Mouse (Mus musculus): ENCODE measurements around the gene Msh6. TPM values are rescaled to one million over a fixed set of nuclear protein-coding genes. Genes with fewer than 3 reads are reported as not detected.
"Not testable (repeated sequence)": the region's sequence is repeated elsewhere in the genome, so short reads cannot be mapped to it uniquely, and the experiment has no call there.

Gene Msh6
- total RNA-seq, 2 experiments from 2014 or later, result 18.9 to 23.8 TPM

GRCm38 (mm10) chr17:87979696-87980095 is 4.8 kb downstream of the Msh6 start:
- not testable (repeated sequence) for DNase-seq

DNA sequence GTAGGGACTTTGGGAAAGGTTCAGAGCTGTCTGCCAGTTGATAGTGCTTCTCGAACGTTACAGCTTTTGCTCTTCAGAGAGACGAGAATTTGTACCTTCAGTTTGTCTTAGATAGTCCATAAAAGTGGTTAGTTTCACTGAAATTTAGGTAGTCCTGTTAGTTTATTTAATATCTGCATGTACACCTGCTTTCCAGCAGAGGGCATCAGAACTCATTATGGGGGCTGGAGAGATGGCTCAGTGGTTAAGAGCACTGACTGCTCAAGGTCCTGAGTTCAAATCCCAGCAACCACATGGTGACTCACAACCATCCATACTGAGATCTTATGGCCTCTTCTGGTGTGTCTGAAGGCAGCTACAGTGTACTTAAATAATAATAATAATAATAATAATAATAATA is 7.2 kb downstream of the Msh6 start:
- no peak for DNase-seq

- no peak for DNase-seq
Measured at GRCm38 (mm10) chr17:87983313-87983712, 8.5 kb downstream of the Msh6 start.

DNA sequence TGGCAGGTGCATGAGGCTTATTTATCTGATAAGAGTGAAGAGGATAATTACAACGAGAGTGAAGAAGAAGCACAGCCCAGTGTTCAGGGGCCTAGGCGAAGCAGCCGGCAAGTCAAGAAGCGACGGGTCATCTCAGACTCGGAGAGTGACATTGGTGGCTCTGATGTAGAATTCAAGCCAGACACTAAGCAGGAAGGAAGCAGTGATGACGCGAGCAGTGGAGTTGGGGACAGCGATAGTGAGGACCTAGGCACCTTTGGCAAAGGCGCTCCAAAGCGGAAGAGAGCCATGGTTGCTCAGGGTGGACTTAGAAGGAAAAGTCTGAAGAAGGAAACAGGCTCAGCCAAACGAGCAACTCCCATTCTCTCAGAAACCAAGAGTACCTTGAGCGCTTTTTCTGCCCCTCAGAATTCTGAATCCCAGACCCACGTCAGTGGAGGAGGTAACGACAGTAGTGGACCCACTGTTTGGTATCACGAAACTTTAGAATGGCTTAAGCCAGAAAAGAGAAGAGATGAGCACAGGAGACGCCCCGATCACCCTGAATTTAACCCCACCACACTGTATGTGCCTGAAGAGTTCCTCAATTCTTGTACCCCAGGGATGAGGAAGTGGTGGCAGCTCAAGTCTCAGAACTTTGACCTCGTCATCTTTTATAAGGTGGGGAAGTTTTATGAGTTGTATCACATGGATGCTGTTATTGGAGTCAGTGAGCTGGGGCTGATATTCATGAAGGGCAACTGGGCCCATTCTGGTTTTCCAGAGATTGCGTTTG is 9.8 kb downstream of the Msh6 start:
- no peak for DNase-seq

DNA sequence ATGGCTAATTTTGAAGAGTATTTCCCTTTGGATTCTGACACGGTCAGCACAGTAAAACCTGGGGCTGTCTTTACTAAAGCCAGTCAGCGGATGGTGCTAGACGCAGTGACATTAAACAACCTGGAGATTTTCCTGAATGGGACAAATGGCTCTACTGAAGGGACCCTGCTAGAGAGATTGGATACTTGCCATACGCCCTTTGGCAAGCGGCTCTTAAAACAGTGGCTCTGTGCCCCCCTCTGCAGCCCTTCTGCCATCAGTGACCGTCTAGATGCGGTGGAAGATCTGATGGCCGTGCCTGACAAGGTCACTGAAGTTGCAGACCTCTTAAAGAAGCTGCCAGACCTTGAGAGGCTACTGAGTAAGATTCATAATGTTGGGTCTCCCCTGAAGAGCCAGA is 11.1 kb downstream of the Msh6 start:
- no peak for DNase-seq

DNA sequence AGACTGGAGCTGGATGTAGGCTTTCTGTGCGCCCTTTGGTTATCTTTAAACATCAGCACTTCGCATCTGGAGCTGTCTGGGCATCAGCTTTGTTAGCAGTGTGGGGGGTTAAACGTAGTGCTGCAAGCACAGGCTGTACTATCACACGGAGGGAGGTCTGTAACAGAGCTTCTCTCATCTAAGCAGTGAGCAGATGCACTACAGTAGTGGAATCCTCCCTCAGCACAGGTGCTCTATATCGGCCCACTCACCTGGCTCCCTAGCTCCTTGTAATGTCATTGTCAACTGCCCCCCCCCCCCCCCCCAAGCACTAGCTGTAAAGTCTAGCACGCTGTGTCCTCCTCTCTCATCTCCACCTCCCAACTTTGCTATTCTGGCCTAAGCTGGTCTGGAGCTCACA is 12.6 kb downstream of the Msh6 start:
- DNase-seq, result no peak

- DNase-seq, result no peak
Measured at GRCm38 (mm10) chr17:87992154-87992553, 17.3 kb downstream of the Msh6 start.

DNA sequence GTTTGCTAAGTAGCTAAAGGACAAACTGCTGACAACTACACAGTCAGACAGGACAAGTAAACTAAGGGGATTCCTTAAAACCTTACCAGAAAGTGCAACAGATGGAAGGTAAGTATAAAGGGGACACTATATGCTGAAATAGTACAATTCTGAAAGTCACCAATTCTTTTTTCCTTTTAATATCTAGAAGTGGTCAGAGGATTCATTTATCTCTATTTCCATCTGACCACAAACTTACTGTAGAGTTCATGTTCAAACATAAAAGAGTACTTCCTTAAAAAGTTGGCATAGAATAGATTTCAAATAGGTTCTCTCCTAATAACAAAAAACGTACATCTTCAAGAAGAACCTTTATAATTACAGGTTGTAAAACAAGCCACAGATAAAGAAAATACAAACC is 18.5 kb downstream of the Msh6 start:
- no peak for DNase-seq

GRCm38 (mm10) chr17:87997808-87998207 is 22.9 kb downstream of the Msh6 start:
- DNase-seq, result no peak

DNA sequence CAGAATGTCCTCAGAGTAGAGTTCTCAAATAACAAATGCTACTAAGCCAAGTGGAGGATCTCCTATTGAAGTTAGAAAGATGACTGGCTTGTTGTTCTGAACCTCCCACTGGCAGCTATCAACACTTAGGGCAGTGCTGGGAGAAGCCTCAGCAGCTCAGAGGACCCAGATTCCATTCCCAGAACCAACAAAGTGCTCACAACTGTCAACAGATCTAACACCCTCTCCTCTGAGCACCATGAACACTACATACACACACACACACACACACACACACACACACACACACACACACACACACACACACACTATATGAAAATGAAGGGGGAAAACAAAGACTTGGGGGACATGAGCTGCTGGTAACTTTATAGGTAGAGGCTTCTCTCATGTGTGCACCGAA is 30.0 kb downstream of the Msh6 start:
- no peak for DNase-seq

DNA sequence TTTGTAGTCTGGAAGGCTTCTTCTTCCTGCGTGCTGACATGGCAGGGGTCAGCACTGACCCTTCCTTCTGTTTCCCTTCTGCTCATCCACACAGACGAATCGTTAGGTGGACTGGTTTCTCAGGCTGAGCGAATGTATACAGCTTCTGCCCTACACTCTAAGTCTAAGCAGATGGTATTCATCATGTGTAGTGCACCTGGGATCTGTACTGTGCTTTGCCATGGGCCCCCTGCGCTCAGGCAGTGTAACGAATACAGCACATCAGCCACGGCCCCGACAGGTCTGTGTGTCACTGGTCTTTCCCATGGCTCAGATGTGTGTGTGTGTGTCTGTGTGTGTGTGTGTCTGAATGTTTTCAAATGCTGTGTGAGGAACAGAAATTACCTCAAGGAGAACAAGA is 32.1 kb downstream of the Msh6 start:
- DNase-seq, result no peak

DNA sequence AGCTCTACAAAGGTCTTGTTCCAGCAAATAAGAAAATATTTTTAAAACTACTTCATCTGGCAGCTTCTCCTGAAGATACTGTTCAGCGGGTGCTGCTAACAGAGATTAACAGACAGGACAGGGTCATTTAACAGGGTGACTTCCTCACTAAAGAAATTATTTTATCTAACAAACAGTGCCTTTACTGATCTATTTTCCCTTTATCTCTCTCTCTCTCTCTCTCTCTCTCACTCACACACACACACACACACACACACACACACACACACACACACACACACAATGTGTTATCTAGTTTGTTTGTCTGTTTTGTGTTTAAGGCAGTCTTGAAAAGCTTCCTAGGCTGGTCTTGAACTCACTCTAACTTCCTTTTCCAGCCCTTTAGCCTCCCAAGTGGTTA is 39.6 kb downstream of the Msh6 start:
- no peak for DNase-seq

- DNase-seq, result not testable (repeated sequence)
Measured at GRCm38 (mm10) chr17:88016027-88016426, 41.2 kb downstream of the Msh6 start.

DNA sequence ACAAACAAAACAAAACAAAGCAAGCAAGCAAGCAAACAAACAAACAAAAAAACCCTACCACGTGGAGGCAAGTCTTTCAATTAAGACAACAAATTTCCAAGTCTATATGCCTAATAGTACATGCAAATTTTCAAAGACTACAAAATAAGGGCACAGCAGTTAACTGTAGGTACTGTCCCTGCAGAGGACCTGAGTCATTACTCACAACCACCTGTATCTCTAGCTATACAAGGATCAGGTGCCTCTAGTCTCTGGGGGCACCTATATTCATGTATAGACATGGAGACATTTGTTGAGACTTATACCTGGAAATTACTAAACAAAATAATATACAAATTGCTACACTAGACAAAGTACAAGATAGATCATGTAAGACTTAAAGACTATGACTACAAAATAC is 49.1 kb downstream of the Msh6 start:
- DNase-seq, result no peak

DNA sequence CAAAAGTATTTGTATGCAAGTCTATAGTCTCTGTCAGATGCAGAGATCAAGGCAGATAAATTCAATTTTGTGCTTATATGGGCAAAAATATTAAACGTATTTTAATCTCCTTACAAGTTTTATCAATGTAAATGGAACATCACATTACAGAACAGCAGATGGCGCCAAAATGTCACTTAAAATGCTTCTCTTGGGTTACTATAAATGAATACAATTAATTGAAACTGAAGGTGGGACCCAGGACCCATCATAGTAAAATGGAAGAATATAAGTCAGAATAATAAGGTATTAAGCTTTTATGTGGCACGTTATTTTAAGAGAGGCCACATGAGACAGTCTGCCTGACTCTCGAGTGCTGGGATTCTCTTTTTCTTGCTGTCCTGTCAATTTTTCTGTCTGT is 50.4 kb downstream of the Msh6 start:
- peak; percentile 60 for DNase-seq

DNA sequence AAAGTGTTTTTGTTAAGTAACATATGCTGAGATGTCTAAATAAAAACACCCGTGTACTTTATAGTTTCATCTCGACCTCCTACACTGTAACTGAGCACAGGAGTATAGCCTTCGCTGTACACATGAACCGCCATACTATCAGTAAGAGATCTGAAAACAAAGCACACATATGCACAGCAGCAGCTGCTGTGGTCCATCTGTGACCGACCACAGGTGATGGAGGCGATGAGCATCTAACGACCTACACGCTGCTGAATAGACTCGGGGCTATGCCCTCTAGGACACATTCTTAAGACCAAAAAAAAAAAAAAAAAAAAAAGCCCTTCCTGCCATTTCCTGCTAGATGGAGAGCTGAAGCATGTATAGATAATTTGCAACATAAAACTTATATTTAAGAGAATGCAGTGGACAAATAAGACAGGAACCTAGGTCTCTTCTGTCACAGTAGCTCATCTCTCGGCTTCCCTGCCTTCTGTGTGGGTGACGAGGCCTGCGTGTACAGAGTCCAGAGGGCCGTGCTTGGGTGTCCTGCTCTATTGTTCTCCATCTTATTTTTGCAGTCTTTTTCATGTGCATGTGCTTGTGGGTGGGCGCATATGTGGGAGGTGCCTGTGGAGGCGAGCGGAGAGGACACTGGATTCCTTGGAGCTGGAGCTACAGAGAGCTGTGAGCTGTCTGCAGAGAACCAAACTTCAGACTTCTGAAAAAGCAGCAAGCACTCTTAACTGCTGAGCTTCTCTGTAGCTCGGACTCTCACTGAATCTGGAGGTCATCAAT is 54.5 kb downstream of the Msh6 start:
- DNase-seq, result peak; percentile 5

DNA sequence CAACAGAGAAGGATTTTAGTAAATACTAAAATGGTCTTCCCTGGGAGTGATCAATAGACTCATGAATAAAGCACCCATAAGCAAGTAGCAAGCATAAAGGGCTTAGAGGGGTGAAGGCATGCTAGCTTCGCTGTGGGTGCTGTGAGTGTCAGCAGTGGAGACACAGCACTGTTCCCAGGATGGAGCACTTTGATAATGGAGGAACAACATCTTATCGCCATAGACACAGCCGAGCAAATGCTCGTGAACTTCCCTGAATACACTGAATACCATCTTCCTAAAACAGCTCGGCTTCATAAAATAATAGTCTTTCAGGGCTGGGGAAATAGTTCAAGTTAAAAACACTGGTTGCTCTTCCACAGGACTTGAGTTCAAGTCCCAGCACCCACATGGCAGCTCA is 56.9 kb downstream of the Msh6 start:
- no peak for DNase-seq

DNA sequence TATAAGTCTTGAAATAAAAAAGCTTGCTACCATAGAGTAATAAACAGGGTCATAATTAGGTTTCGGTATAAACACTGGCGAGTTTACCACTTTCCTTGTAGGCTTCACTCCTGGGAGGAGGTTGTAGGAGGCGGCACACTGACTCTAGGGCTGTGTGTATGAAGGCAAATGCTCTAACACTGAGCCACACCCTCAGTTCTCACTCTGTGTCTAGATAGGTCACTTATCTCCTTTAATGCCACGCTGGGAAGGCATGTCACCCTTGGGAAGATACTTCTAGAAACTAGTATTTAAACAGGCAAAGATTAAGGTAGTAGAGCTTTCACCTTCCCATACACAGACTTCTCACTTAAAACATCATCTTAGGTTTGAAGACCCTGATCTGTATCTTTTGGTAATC is 59.6 kb downstream of the Msh6 start:
- DNase-seq, result no peak

Other genes starting within 250 kb of the Msh6 start
- under 1 TPM; 0.18 to 0.27 TPM for gene Kcnk12, start 177.1 kb upstream of the Msh6 start, total RNA-seq (2021)
- gene Rpl36-ps4, start 54.1 kb upstream of the Msh6 start, total RNA-seq (2021), result not detected
- gene Fbxo11, start 90.2 kb downstream of the Msh6 start, total RNA-seq (2021), result 10 to 100 TPM; 52.9 to 63.0 TPM

Data from adrenal gland, postnatal 10 days (tissue).